Mouse (Mus musculus) gastrocnemius, adult 2 months (tissue): Measurements from ENCODE around the gene Hps4. TPM values are rescaled to one million over a fixed set of nuclear protein-coding genes. Genes with fewer than 3 reads are reported as not detected.

ENCODE experiments used
- DNase-seq: peaks from one replicate; pipeline ENCODE4 v3.0.0; 2022
- H3K27ac ChIP-seq: fragments of 200-600 bp; 2 replicates; pipeline ENCODE4 v1.8.1; 2022; ENCODE audit warnings: mild to moderate bottlenecking
- H3K4me3 ChIP-seq: fragments of 200-600 bp; 2 replicates; pipeline ENCODE4 v1.8.1; 2022; ENCODE audit warnings: mild to moderate bottlenecking, moderate library complexity
- CTCF ChIP-seq: fragments of 200-600 bp; IDR thresholded peaks from 2 replicates; pipeline ENCODE4 v1.8.1; 2022; ENCODE audit warnings: antibody characterized with exemption, mild to moderate bottlenecking, moderate library complexity
- intact Hi-C: fragments of 180-260 bp; cut with DNase I; formaldehyde crosslinking; loops from one replicate; pipeline ENCODE4 v1.15.1; 2025
- total RNA-seq, 2 experiments: library from RNA; stranded (reverse); gene quantifications; 2 replicates each; pipeline ENCODE4 v1.2.3; 2021

Hps4 gene
- total RNA-seq, 2 experiments from 2014 or later, result 4.3 to 6.3 TPM

DNA sequence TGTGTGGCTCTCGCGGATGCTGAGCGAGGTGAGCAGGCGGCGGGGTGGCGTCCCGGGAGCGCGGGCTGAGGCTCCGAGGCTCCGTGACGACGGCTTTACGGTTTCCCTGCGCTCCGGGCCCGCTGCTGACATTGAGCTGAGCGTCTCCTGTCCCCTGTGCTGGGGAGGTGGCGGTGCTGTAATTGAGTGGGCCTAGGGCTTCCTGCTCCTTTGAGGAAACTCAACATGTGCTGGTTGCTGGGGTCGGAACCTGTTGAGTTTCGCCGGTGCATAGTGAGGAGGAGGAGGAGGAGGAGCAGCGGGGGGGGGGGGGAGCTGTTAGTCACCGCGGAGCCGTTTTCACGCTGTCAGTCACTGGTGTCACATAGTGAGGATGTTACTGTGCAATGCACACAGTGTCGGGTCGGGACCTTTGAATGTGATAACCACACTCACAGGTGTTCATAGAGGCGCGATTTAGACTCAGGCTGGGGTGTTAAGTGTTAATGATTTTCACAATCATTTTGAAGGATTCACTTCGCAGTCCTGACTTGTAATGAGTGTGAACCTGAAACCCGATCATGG lies 16.4 kb upstream of the Hps4 start:
- no peak for DNase-seq
- H3K27ac ChIP-seq, result peak overlapping the region; percentile 89
- intact Hi-C loops, result loop anchor here (1.0 to 2.0 kb wide), 2 partner anchors 17 to 52 kb away; partner anchors contain the start of genes Hps4 and Srrd
- TF ChIP-seq CTCF, result no peak
- H3K4me3 ChIP-seq, result peak overlapping the region; percentile 95

DNA sequence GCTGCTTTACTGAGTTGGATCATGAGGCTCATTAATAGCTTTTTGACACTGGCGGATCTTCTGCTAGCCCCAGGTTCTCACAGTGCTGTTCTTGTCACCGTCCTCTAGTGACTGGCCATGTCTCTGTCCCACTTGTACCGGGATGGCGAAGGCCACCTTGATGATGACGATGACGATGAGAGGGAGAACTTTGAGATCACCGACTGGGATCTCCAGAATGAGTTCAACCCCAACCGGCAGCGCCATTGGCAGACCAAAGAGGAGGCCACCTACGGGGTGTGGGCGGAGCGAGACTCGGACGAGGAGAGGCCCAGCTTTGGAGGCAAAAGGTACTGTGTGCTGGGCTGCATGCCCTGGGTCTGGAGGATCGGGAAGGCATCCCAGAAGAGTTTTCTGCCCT lies 15.0 kb upstream of the Hps4 start:
- no peak for TF ChIP-seq CTCF
- DNase-seq, result no peak
- Histone ChIP-seq H3K27ac (no peak overlapping the region), H3K4me3 (no peak overlapping the region)
- intact Hi-C loops, result loop anchor here (2.0 kb wide), 1 partner anchor 53 kb away; no protein-coding TSS in a partner anchor

DNA sequence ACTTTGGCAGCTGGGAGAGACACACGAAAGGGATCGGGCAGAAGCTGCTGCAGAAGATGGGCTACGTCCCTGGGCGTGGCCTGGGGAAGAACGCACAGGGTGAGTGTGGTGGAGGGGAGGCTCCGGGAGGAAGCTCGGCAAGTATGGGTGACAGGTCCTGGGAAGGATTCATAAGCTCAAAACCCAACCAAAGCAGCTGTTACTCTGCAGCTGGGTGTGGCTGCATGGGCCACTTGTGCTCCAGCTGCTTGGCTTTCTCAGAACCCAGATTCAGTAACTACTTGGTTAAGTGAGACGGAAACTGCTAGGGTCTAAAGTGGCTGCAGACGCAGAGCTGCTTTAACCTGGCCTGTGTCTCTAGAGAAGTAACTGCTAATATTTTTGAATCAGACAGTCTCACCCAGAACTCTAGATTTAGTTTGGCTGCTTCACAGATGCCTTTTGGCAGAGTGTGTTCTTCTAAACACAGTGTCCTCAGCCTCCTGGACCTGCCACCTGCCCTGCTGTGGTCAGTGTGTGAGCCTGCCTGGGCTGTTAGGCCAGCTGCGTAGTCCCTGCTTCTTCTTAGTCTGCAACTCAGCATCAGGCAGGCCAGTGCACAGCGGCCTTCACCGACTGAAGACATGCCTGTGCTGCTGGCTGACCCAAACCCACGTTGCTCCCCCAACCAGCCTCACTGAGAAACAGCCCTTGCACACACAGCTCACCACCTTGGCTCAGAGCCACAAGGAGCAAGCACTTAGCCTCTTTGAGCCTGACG lies 12.9 kb upstream of the Hps4 start:
- Histone ChIP-seq H3K4me3 (no peak overlapping the region), H3K27ac (no peak overlapping the region)
- intact Hi-C loops, result no loop called here
- no peak for TF ChIP-seq CTCF
- no peak for DNase-seq

DNA sequence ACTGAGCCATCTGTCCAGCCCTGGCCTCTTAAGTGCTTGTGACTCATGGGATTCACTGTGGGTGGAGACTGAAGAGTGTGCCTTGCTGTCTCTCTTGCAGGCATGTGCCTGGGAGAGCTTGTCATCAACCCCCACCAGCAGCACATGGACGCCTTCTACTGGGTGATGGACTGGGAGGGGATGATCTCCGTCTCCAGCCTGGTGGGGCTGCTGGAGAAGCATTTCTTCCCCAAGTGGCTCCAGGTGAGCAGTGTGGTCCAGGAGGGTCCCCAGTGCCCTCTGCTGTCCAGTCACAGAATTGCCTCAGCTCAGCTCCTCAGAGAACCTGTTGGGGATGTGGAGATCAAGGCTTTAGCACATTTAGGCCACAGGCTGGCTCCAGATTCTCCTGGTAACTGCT lies 7.4 kb upstream of the Hps4 start:
- peak; percentile 57 for DNase-seq
- intact Hi-C loops, result loop anchor here (1.0 kb wide), 1 partner anchor 95 kb away; no protein-coding TSS in a partner anchor
- no peak overlapping the region for H3K27ac ChIP-seq
- peak; percentile 84 for TF ChIP-seq CTCF
- H3K4me3 ChIP-seq, result no peak overlapping the region

DNA sequence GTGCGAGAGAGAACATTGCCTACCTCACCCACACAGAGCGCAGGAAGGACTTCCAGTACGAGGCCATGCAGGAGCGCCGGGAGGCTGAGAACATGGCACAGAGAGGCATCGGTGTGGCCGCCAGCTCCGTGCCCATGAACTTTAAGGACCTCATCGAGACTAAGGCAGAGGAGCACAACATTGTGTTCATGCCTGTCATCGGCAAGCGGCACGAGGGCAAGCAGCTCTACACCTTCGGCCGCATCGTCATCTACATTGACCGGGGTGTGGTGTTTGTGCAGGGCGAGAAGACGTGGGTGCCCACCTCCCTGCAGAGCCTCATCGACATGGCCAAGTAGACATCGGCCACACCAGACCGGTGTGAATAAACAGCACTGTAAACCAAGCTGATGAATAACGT lies 5.9 kb upstream of the Hps4 start:
- no peak for TF ChIP-seq CTCF
- DNase-seq, result no peak
- no peak overlapping the region for H3K27ac ChIP-seq
- intact Hi-C loops, result no loop called here
- H3K4me3 ChIP-seq, result no peak overlapping the region

DNA sequence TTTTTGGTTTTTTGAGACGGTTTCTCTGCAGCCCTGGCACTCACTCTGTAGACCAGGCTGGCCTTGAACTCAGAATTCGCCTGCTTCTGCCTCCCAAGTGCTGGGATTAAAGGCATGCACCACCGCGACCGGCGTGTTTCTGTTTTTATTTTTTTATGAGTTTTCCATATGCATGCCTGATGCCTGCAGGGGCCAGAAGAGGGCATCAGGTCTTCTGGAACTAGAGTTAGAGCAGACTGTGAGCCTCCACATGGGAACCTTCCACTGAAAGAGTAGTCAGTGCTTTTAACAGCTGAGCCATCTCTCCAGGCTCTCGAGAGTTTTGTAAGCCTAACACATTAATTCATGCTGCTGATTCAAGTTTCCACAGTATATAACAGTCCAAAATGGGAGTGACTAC lies 3.7 kb upstream of the Hps4 start:
- TF ChIP-seq CTCF, result no peak; the same call in 1 of the 2 replicates
- Histone ChIP-seq H3K27ac (no peak overlapping the region), H3K4me3 (no peak overlapping the region)
- intact Hi-C loops, result no loop called here
- no peak for DNase-seq

DNA sequence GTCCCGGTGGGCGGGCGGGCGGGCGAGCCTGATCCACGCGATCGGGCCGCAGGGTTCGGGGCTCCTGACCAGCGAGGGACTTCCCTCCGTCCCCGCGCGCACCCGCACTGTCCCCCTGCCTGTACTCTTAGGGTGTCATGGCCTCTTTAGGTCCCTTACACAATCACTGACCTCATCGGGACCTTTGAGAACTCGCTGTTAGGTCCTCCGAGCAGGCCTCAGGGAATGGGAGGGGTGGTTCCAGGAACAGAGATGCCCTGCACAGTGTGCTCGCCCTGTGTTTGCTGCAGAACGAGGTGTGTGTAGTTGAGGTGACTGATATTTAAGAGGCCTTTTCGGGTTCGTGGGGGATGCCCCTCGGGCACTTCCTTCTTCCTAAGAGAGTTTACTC lies 317 bp downstream of the Hps4 start:
- H3K27ac ChIP-seq, result peak overlapping the region; percentile 84
- DNase-seq, result no peak
- intact Hi-C loops, result loop anchor here (1.0 kb wide), 1 partner anchor 17 kb away; the partner anchor contains the start of gene Tfip11
- no peak for TF ChIP-seq CTCF
- H3K4me3 ChIP-seq, result peak overlapping the region; percentile 98

DNA sequence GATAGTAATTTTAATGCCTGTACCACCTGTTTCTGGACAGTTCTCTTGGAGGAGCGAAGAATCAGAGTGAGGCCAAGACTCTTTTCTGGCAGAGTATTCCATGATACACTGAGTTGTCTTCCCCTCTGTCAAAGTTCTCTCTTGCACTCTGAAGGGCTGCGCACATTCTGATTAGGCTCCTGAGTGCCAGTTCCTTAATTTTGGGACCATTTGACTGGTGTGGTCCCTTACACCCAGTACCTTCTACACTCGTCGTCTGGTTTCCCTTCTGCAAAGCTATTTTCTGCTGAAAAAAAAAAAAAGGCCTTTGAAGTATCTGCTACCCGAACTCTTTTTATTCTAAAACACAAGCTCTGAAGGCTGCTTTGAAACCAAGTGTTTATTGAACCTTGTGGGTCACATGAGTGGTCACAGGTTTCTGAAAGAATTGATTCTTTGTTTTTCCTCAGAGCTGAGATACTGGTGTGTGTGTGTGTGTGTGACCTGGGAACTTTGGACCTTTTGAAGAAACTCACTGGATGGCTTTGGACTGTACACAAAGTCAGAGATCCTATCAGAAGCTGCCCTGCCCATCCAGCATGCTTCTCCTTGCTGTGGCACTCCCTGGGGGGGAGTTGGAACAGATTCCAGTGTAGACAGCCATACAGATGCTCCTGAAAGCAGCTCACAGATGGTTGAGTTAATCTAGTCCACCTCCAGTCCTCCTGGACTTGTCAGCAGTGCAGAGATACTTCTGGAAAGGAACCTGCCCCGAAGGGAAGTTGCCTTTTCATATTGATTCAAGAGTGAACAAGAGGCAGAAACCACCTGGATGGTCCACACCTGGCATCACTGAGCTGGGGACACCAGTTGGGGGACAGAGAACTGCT lies 1.4 kb downstream of the Hps4 start:
- no peak overlapping the region for H3K27ac ChIP-seq
- no peak overlapping the region for H3K4me3 ChIP-seq
- no peak for DNase-seq
- intact Hi-C loops, result no loop called here
- TF ChIP-seq CTCF, result no peak

DNA sequence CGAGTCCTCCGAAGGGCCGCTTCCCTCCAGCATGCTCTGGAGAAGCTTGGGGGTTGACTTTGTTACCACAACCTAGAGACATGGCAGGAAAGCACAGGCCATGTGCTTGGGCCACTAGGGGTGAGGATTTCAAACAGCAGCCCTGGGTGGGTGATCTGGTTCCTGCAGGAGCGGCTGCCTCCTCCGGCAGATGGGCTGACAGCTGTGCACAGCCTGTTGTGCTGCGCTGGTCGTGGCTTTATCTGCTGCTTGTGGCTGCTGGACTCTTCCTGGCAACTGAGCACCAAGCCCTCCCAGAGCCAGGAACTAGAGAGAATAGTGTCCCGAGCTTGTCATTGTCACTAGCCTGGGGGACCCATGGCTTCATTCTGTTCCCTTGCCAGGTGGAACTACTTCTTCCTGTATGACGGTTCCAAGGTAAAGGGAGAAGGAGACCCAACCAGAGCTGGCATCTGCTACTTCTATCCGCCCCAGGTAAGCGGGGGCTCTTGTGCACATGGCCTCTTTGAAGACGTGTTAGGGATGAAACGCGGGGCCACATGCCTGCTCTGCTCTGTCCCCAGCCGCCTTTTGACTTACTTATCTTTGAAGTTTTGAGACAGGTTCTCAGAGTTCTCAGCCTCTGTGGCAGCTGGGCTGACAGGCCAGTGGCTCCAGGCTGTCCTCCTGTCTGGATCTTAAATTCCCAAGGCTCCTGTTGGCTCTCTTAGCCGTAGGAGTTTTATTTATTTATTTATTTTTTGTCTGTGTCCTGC lies 3.5 kb downstream of the Hps4 start:
- intact Hi-C loops, result no loop called here
- DNase-seq, result no peak
- Histone ChIP-seq H3K4me3 (no peak overlapping the region), H3K27ac (no peak overlapping the region)
- TF ChIP-seq CTCF, result no peak

DNA sequence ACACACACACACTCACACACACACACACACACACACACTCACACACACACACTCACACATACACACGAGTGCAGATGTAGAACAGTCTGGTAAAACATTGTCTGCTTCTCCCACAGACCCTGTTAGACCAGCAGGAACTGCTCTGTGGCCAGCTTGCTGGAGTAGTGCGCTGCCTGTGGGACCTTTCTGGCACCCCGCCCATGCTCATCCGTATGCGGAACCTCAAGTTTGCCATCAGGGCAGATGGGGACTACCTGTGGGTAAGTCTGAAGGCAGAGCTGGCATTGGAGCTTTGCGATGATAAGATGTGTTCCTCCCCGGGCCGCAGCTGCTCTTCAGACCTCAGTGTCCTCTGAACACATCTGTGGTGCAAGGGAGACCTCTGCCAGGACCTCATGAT lies 6.3 kb downstream of the Hps4 start:
- intact Hi-C loops, result no loop called here
- no peak overlapping the region for H3K27ac ChIP-seq
- no peak for TF ChIP-seq CTCF
- H3K4me3 ChIP-seq, result no peak overlapping the region
- no peak for DNase-seq

DNA sequence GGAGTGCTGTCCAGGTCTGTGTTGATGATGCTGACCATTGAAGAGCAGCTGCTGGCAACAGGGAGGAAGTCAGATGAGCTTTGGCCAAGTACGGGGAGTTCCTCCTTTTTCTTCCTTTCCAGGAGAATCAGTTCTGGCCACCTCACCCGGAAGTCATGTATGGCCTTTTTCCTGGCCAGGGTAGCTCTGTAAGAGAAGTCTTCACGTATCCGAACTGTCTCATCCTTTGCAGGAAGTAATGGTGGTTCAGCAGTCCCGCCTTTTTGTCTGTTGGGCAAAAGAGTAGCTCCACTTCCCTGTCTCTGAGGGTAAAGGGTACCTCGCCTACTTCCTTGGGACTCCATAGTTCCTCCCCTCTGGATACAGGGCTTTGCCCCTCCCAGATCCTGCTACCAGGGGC lies 12.6 kb downstream of the Hps4 start:
- Histone ChIP-seq H3K27ac (no peak overlapping the region), H3K4me3 (no peak overlapping the region)
- TF ChIP-seq CTCF, result no peak
- intact Hi-C loops, result no loop called here
- no peak for DNase-seq

DNA sequence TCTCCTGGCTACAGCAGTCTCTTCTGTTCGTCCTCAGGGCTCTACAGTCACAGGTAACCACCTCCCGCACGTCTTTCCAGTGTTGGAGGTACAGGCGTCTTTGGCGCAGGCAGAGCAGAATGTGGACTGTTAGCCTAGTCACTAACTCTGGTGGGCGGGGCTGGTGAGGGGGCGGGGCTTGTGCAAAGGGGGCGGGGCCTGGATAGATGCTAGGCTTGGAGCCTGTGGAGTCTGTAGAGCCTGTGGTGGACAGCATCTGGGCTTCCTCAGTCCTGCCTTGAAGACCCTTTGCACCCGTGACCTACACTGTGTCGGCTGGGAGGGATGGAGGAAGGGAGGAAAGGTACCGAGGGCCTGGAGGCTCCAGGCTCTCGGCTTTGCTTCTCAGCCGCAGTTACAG lies 13.0 kb downstream of the Hps4 start, which contains the start of gene Gm6583:
Gene Gm6583 (minus strand): TSS at position 124 of the 400 bp plus-strand sequence.
- no peak for DNase-seq
- intact Hi-C loops, result no loop called here
- no peak within 1 kb of the TSS for H3K27ac ChIP-seq

More for the DNA sequence above, 13.0 kb downstream of the Hps4 start, which contains the start of gene Gm6583:
- TF ChIP-seq CTCF, result no peak
- no peak within 1 kb of the TSS for H3K4me3 ChIP-seq
